Mouse (Mus musculus) embryonic facial prominence, embryonic 15.5 days (tissue): ENCODE measurements around the gene Stk36. TPM values are rescaled to one million over a fixed set of nuclear protein-coding genes. Genes with fewer than 3 reads are reported as not detected.

ENCODE experiments used
- ATAC-seq: fragments of 200-750 bp; cut with Nextera tagmentation; 2 replicates; pipeline ENCODE4 v1.8.0; 2017; ENCODE audit warnings: low read depth, moderate TSS enrichment; ENCODE audit not compliant: insufficient number of reproducible peaks, low FRiP score, low TSS enrichment
- H3K27ac ChIP-seq: fragments of 300-500 bp; sonication (generic); replicated peaks from 2 replicates; pipeline ENCODE4 v1.5.1; 2015; ENCODE audit warnings: mild to moderate bottlenecking, inconsistent platforms
- H3K27me3 ChIP-seq: fragments of 300-500 bp; sonication (generic); 2 replicates; pipeline ENCODE4 v1.6.1; 2015; ENCODE audit warnings: inconsistent platforms
- H3K36me3 ChIP-seq: fragments of 300-500 bp; sonication (generic); 2 replicates; pipeline ENCODE4 v1.6.1; 2015; ENCODE audit warnings: mild to moderate bottlenecking, inconsistent platforms
- H3K4me1 ChIP-seq: fragments of 300-500 bp; sonication (generic); 2 replicates; pipeline ENCODE4 v1.6.1; 2015; ENCODE audit warnings: inconsistent platforms
- H3K4me2 ChIP-seq: fragments of 300-500 bp; sonication (generic); replicated peaks from 2 replicates; pipeline ENCODE4 v1.6.1; 2015; ENCODE audit warnings: mild to moderate bottlenecking, inconsistent platforms
- H3K4me3 ChIP-seq: fragments of 300-500 bp; sonication (generic); replicated peaks from 2 replicates; pipeline ENCODE4 v1.5.1; 2015; ENCODE audit warnings: mild to moderate bottlenecking, inconsistent platforms
- H3K9ac ChIP-seq: fragments of 300-500 bp; sonication (generic); 2 replicates; pipeline ENCODE4 v1.6.1; 2015; ENCODE audit warnings: inconsistent platforms
- H3K9me3 ChIP-seq: fragments of 300-500 bp; sonication (generic); replicated peaks from 2 replicates; pipeline ENCODE4 v1.6.1; 2016; ENCODE audit warnings: inconsistent platforms
- WGBS: fragments of 180-500 bp; shearing (Covaris S2); methylation state at CpG from one replicate; pipeline ENCODE4 v1.1.7; 2015; 5-methylcytosine and 5-hydroxymethylcytosine counted together
- polyA plus RNA-seq: library from polyadenylated mRNA; unstranded; fragments of >200 nt; fragmentation: Nextera tagmentation; extraction: Ambion mirVana; gene quantifications from 2 replicates; pipeline ENCODE4 v1.2.1, GENCODE M21; 2015

Stk36 gene
- polyA plus RNA-seq, 1 experiment from 2014 or later: 14.7 TPM

DNA sequence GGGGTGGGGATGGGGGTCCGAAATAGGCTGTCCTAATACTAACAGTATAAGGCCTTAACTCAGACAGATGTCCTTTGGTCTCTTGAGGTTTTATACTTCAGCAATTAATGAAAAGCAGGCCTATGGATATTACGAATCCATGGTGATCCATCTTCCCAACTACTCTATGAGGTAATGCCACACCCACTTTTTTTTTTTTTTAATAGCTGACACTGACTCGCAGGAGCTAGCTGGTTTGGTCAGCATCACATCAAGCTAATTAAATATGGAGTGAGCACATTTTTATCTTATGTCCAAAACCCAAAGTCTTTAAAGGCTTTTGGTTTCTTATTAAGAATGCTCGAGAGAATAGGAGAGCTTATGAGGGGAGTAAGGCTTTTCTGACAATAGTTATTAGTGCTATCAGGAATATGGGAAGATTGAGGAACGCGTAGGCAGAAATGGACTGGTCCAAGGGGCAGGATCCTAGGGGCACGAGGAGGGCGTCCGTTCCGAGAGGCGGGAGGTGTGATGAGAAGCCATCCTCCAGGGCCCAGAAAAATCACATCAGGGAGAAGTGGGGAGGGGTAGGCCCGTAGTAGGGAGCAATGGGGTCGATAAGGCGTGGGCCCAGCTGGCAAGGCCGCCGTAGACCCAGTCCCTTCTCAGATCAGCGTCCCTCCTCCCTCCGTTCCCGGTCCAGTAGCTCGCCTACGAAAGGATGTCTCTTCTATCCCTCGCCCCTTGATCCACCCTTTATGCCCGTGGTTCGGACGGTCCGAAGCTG lies 561 bp upstream of the Stk36 start:
- peaks cover 45% of the 10 kb centered on the region for H3K36me3 ChIP-seq
- H3K27me3 ChIP-seq: no peaks in the 10 kb centered on the region
- H3K27ac ChIP-seq: peak overlapping the region; percentile 22; the same call in 1 of the 2 replicates
- peak overlapping the region; percentile 77 for H3K4me2 ChIP-seq
- H3K4me1 ChIP-seq: peaks cover 13% of the 10 kb centered on the region
- H3K4me3 ChIP-seq: peak overlapping the region; percentile 92
- H3K9ac ChIP-seq: peak overlapping the region; percentile 71
- ATAC-seq: peak; percentile 45
- no peaks in the 10 kb centered on the region for H3K9me3 ChIP-seq
- whole genome bisulfite sequencing: 7% methylated on average over 26 of the region's 26 CpGs

DNA sequence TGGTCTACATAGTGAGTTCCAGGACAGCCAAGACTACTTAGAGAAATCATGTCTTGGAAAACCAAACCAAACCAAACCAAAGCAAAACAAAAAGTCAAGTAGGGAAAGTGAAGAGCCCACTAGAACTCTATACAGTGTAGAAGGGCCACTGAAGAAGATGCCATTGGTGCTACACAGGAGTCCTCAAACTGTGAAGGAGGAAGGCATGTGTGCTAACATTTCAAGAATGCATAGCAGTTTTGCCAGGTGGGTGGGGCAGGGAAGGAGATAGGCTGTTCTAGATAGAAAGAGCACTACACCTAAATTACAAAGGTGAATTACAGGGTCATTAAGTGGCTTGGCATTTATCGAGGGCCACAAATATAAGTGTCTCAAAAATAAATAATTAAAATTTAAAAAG lies 22.9 kb downstream of the Stk36 start:
- no peak overlapping the region for H3K4me2 ChIP-seq
- 93% methylated on average over 1 of the region's 1 CpGs for WGBS
- H3K9me3 ChIP-seq: no peaks in the 10 kb centered on the region
- no peaks in the 10 kb centered on the region for H3K4me1 ChIP-seq
- H3K36me3 ChIP-seq: 0 out of 2 replicates have a peak, but pooled peaks cover 14% of the 10 kb centered on the region
- ATAC-seq: no peak
- H3K4me3 ChIP-seq: no peak overlapping the region
- no peak overlapping the region for H3K27ac ChIP-seq
- H3K27me3 ChIP-seq: no peaks in the 10 kb centered on the region
- H3K9ac ChIP-seq: no peak overlapping the region

DNA sequence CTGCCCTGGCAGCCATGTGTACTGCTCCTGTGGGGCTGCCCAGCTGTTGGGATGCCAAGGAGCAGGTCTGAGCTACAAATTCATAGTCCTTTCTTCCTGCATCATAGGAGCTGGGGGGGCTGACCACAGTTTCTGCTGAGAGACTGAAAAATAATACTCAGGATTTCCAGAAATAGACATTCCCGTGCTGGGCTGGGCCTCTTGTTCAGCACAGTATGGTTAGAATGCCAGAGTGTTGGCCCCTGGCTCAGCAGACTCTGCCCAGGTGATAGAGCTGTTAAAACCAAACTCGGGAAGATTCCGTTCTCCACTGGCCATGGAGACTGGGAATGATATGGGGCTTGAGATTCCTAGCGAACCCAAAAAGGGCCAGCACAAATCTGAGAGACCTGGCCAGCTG lies 24.8 kb downstream of the Stk36 start:
- ATAC-seq: no peak
- Histone ChIP-seq H3K27ac (no peak overlapping the region), H3K4me1 (no peaks in the 10 kb centered on the region), H3K36me3 (0 out of 2 replicates have a peak, but pooled peaks cover 14% of the 10 kb centered on the region), H3K27me3 (no peaks in the 10 kb centered on the region), H3K9me3 (no peaks in the 10 kb centered on the region), H3K4me3 (no peak overlapping the region), H3K9ac (no peak overlapping the region), H3K4me2 (no peak overlapping the region)
- 85% methylated on average over 4 of the region's 4 CpGs for WGBS

DNA sequence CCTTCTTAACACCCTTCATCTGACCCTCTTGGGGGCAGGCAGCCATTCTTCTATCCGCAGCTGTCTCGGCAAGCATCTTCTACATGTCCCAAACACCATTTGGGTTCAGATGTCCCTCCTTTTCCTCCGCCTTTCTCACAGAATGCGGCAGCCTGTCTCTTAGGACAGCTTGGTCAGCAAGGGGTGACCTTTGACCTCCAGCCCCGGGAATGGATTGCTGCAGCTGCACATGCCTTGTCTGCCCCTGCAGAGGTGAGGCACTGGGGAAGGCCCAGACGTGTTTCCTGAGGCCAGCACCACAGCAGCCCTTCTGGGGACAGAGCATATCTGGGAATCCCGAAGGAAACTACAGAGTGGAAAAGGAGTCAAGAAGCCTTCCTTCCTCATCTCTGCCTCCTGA lies 26.8 kb downstream of the Stk36 start:
- Histone ChIP-seq H3K4me1 (no peaks in the 10 kb centered on the region), H3K27ac (no peak overlapping the region), H3K9me3 (no peaks in the 10 kb centered on the region), H3K9ac (no peak overlapping the region), H3K4me2 (no peak overlapping the region), H3K27me3 (no peaks in the 10 kb centered on the region), H3K4me3 (no peak overlapping the region), H3K36me3 (0 out of 2 replicates have a peak, but pooled peaks cover 9% of the 10 kb centered on the region)
- WGBS: 39% methylated on average over 7 of the region's 7 CpGs
- no peak for ATAC-seq

DNA sequence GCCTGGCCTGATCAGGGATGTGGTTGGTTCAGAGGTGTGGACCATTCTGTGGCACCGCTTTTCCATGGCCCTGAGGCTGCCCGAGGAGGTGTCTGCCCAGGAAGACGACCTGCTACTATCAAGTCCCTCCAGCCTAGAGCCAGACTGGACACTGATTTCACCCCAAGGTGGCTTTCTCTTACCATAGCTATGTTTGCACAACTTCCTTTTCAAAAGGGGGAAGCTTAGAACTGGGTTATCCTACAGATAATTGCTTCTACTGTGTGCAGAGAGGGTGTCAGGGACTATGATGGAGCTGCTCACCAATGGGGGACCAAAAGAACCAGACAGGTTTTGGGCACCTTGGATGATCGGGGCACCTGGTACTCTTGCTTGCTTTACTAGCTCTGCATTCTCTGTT lies 31.5 kb downstream of the Stk36 start:
- H3K4me1 ChIP-seq: no peaks in the 10 kb centered on the region
- no peaks in the 10 kb centered on the region for H3K27me3 ChIP-seq
- H3K9ac ChIP-seq: no peak overlapping the region
- H3K4me3 ChIP-seq: no peak overlapping the region
- no peaks in the 10 kb centered on the region for H3K9me3 ChIP-seq
- WGBS: 82% methylated on average over 4 of the region's 4 CpGs
- H3K4me2 ChIP-seq: no peak overlapping the region
- H3K27ac ChIP-seq: no peak overlapping the region
- no peaks in the 10 kb centered on the region for H3K36me3 ChIP-seq
- ATAC-seq: no peak

DNA sequence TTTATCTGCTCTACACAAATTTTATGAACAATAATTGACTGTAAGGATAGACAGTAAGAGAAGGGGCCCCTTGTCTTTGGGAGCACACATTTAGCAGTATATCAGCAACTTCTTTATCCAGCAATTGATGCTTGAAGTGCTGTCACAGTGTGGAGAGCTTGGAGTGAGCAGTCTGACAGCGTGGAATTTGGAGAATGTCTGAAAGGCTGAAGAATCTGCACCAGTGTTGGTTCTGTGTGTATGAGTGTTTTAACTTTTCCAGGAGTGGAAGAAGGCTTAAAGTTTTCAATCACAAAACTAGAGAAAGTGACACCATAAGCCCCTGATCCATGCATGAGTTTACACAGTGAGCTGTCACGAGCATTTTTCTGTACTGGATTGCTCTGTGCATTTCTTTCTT lies 42.3 kb downstream of the Stk36 start:
- H3K4me1 ChIP-seq: no peaks in the 10 kb centered on the region
- H3K27ac ChIP-seq: no peak overlapping the region
- H3K9me3 ChIP-seq: no peaks in the 10 kb centered on the region
- ATAC-seq: no peak
- H3K27me3 ChIP-seq: no peaks in the 10 kb centered on the region
- H3K4me3 ChIP-seq: no peak overlapping the region
- WGBS: 60% methylated on average over 2 of the region's 2 CpGs
- no peak overlapping the region for H3K4me2 ChIP-seq
- no peaks in the 10 kb centered on the region for H3K36me3 ChIP-seq
- H3K9ac ChIP-seq: no peak overlapping the region

DNA sequence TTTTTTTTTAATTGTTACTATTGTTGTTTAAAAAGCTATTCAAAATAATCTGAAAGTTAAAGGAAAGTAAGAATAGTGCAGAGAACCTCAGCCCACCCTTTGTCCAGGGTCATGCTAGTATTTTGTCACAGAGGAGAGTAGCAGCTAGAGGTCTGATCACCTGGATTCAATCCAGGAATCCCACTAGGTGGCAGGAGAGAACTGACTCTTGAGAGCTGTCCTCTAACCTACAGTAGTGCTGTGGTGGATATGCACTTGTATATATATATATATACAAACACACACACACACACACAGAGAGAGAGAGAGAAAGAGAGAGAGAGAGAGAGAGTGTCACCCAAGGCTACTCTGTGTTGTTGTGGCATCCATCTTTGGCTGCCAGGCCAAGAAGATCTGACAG lies 42.7 kb downstream of the Stk36 start:
- Histone ChIP-seq H3K4me3 (no peak overlapping the region), H3K4me1 (no peaks in the 10 kb centered on the region), H3K4me2 (no peak overlapping the region), H3K36me3 (no peaks in the 10 kb centered on the region), H3K27me3 (no peaks in the 10 kb centered on the region), H3K9me3 (no peaks in the 10 kb centered on the region), H3K9ac (no peak overlapping the region), H3K27ac (no peak overlapping the region)
- ATAC-seq: no peak

DNA sequence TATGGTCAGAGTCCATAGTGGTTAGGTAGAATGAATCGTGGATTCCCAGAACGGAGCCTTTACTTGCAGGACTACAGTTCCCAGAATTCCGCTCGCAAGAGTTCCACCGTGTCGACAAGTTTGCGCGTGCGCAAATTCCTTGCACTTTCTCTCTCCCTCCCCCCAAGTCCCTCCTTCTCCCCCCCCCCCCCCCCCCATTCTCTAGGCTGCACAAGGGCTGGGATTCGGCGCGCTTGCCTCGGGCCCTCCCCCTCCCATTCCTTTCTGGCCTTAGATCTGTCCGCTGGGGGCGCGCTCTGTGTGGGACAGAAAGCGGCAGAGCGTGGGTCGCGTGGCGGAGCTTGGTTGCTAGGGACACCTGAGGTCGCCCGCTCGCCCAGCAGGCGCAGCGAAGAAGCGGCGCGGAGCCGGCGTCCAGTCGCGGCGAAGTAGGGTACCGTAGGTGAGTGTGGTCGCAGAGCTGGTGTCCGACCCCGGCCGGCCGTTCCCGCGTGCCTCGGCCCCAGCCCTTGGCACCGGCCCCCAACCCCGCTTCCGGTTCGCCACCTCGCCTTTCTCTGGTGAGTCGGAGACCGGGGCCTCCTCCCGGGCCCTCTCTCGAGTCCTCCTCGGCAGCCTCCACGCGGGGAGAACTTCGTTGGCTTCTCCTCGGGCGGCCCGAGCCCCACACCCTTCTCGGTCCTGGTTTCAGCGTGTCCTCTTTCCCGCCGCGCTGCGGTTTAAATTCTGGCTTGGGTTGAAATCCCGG lies 60.4 kb downstream of the Stk36 start, which contains the start of gene Ttll4:
Gene Ttll4 (plus strand): TSS at position 298 of the 748 bp plus-strand sequence.
- no peaks in the 10 kb centered on the region for H3K9me3 ChIP-seq
- WGBS: under 1% methylated on average over 66 of the region's 66 CpGs
- H3K27me3 ChIP-seq: no peaks in the 10 kb centered on the region
- ATAC-seq: peak; percentile 99
- peak within 1 kb of the TSS; percentile 80 for H3K9ac ChIP-seq
- H3K4me2 ChIP-seq: peak within 1 kb of the TSS; percentile 43
- H3K27ac ChIP-seq: peak within 1 kb of the TSS; percentile 87
- H3K36me3 ChIP-seq: no peaks in the 10 kb centered on the region
- H3K4me1 ChIP-seq: 0 out of 2 replicates have a peak, but pooled peaks cover 9% of the 10 kb centered on the region
- peak within 1 kb of the TSS; percentile 96 for H3K4me3 ChIP-seq

DNA sequence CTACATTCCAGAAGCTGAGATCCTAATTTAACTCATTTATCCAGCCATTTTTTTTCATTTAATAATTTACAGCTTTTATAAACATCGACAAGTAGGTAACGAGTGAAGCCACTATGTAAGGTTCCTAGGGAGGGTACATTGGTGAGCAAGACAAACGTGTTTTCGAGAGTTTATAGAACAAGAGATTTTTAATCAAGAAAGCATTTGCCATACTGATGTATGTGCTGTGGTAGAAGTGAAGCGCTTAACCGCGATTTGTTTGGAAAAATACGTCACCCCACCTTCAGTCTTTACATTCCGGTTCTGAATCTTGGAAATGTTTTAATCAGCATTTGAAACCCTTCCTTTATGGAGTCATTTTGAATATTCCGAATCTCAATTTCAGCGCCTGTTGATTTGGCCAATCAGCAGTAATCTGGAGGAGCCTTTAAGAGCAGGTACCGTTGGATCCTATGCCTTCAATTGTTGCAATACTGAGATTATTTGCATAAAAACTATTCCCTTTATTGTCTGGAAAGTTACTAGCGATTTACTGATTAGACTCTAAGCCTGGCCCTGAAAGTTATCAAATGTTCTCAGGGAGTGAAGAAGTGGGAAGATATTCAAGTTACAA lies 61.1 kb downstream of the Stk36 start:
- Histone ChIP-seq H3K4me1 (0 out of 2 replicates have a peak, but pooled peaks cover 9% of the 10 kb centered on the region), H3K9me3 (no peaks in the 10 kb centered on the region), H3K36me3 (no peaks in the 10 kb centered on the region), H3K4me2 (peak overlapping the region; percentile 43), H3K27ac (peak overlapping the region; percentile 87), H3K4me3 (peak overlapping the region; percentile 96), H3K9ac (peak overlapping the region; percentile 80), H3K27me3 (no peaks in the 10 kb centered on the region)
- ATAC-seq: no peak
- whole genome bisulfite sequencing: 1% methylated on average over 13 of the region's 13 CpGs

DNA sequence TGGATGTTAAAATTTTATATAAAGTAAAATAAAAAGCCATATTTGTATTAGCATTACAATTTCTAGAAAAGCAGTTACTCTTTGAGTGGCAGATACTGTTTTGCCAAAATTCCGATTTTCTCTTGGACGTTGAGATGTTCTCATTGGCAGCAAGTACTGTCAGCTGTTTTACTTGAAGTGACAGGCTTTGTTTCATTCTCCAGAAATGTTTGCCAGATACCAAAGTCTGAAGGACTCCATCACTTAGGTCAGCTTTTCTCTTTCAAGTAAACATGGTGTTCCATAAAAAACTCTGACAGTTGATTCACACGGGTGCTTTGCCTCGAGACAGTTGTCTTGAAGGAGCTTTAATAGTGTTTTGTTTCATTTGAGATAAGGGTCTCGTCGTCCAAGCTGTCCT lies 63.9 kb downstream of the Stk36 start:
- WGBS: 68% methylated on average over 6 of the region's 6 CpGs
- no peak overlapping the region for H3K9ac ChIP-seq
- H3K27ac ChIP-seq: no peak overlapping the region
- H3K36me3 ChIP-seq: no peaks in the 10 kb centered on the region
- no peaks in the 10 kb centered on the region for H3K27me3 ChIP-seq
- H3K4me2 ChIP-seq: no peak overlapping the region
- no peak overlapping the region for H3K4me3 ChIP-seq
- no peaks in the 10 kb centered on the region for H3K9me3 ChIP-seq
- H3K4me1 ChIP-seq: 0 out of 2 replicates have a peak, but pooled peaks cover 9% of the 10 kb centered on the region
- no peak for ATAC-seq

DNA sequence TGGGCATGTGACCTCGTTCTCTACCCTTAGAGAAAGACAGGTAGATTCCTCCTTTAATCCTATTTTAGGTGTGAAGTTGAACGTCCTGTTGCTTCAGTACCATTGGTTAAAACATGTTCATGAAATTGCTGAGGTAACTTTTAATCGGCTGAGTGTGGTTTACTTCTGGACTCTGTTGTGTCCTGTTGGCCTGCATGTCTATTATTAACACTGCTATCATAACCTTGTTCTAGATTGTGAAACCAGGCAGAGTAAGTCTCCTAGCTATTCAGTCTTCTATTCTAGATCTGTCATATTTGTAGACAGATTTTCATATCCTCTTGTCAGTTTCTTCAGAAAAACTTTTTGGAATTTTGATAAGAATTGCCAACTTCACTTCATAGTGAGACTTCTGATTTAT lies 67.1 kb downstream of the Stk36 start:
- Histone ChIP-seq H3K27me3 (no peaks in the 10 kb centered on the region), H3K4me3 (no peak overlapping the region), H3K4me1 (no peaks in the 10 kb centered on the region), H3K27ac (no peak overlapping the region), H3K36me3 (peaks cover 12% of the 10 kb centered on the region; the same call in 1 of the 2 replicates), H3K9ac (no peak overlapping the region), H3K4me2 (no peak overlapping the region), H3K9me3 (no peaks in the 10 kb centered on the region)
- 86% methylated on average over 3 of the region's 3 CpGs for WGBS
- no peak for ATAC-seq
